Mouse (Mus musculus) natural killer cell, adult 2 months (primary cell): ENCODE measurements at regions not wholly inside any gene's neighbourhood (a gene's known extent, or its start where the extent isn't known, plus 50 kb on each side); places are given as distances from the start of the nearest gene placed in this dataset.
"Not testable (repeated sequence)": the region's sequence is repeated elsewhere in the genome, so short reads cannot be mapped to it uniquely, and the experiment has no call there.

Experiments
- DNase-seq, 2 experiments: peaks; one replicate each; pipeline ENCODE4 v3.0.0; 2022; ENCODE audit warnings: low spot score in 2 of 2

DNA sequence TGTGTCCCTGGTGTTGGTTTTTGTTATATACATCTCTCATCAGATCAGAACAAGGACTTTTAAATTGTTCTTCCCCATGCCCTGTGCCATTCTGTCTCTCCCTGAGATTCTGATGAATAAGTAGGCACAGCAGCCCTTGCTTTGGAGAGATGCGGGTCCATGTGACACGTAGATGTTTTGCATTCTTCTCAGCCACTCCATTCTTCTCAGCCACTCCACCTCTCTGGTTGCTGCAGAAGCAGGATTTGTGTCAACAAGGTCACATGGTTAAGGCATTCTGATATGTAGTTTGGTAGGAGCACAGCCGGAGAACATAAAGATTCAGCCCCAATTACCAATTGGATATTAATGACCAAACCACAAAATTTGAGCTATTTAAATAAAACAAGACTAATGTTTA, 177.2 kb downstream of the Lyplal1 start:
- no peak for DNase-seq

DNA sequence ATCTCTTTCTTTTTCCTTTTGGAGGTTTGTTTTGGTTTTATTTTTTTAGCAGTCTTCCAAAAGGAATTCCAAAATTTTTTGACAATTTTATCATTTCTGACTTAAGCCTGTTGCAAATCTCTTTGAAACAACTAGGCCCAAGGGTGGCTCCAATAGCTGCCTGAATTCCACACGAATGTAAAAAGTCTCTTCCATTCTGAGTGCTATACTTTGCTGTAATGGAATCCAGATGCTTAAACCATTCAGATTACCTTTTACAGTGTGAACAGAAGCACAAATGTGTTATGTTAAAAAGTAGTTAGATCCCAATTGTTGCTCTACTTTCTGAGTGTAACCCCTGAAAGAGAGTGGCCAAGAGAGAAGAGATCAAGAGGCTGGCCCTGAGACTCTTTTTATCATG, 176.6 kb downstream of the Lyplal1 start:
- DNase-seq = no peak

- no peak for DNase-seq
Observed at GRCm38 (mm10) chr1:185951163-185951562, 165.9 kb downstream of the Lyplal1 start.

DNA sequence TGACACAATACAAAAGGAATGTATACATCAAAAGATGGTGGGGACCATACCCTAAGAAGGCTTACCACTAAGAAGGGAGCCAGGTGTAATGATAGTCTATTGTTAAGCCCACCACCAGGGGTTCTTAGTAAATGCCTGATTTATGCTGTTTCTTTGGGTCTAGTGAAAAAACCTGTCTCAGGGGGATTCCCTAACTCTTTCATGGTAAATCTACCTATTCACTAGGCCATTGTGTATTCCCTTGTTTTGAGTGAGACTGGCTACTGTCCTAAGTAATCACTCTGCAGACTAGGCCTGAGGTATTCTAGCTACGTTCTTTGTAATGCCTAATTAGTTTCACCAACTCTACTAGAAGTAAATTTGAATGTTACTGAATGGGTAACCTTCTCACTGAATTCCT, 161.3 kb downstream of the Lyplal1 start:
- not testable (repeated sequence) for DNase-seq

- DNase-seq = no peak
Observed at GRCm38 (mm10) chr1:185957557-185957956, 159.6 kb downstream of the Lyplal1 start.

GRCm38 (mm10) chr1:185958276-185958675, 158.8 kb downstream of the Lyplal1 start:
- no peak for DNase-seq

GRCm38 (mm10) chr1:185962606-185963005, 154.5 kb downstream of the Lyplal1 start:
- DNase-seq = no peak

- no peak for DNase-seq
Observed at GRCm38 (mm10) chr1:185963773-185964172, 153.3 kb downstream of the Lyplal1 start.

DNA sequence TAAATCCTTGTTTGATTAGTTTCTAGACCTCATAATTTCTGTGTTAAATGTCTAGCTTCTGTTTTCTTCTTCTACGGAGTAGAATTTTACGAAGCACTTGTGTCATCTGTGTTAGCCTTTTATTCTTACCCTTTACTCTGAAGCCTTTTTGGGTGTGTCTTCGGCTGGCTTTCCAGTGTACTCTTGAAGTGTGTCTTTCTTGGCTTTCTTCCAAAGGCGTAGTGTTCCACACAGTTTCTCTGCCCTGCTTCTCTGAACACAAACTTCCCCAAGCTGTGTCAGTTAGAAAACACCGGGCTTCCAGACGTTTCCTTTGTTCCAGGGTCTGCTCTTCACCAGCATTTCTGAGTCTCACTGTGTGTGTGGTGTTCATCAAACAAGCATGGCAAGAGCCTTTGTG, 152.7 kb downstream of the Lyplal1 start:
- DNase-seq = no peak

GRCm38 (mm10) chr1:185967227-185967626, 149.9 kb downstream of the Lyplal1 start:
- no peak for DNase-seq

DNA sequence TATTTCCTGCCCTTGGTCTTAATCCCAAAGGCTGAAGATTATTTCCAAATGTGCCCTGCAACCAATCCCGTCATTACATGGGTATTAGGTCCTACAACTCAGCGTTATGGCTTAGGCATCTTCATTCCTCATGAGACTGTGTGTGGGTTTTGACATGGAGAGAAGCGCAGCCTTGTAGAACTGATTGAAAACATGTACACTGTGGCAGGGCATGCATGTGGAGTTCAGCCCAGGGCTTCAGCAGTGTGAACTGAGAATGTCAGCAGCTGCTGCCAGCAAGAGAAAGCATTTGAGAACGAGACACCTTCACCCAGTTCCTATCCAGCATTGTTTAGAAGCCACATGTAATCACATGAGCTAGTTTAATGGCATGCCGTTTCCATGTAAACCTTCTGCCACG, 149.3 kb downstream of the Lyplal1 start:
- DNase-seq = no peak

DNA sequence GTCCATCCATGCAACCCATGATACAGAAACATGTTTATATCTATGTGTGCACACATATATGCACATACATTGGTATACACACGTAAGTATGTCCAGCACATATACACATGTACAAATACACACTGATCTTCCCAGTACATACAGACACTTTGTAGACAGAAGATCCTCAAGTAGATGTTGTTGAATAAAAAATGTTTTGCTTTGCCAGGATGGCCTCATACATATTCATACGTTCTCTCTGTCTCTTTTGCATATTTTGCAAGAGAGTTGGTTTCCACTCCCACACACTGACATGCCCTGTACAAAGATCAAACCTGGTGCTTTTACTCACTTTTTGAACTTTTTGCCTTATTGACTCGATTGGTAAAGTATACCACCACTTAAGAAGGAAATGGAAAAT, 148.5 kb downstream of the Lyplal1 start:
- no peak for DNase-seq

- DNase-seq = no peak
Observed at GRCm38 (mm10) chr1:185969231-185969630, 147.9 kb downstream of the Lyplal1 start.

DNA sequence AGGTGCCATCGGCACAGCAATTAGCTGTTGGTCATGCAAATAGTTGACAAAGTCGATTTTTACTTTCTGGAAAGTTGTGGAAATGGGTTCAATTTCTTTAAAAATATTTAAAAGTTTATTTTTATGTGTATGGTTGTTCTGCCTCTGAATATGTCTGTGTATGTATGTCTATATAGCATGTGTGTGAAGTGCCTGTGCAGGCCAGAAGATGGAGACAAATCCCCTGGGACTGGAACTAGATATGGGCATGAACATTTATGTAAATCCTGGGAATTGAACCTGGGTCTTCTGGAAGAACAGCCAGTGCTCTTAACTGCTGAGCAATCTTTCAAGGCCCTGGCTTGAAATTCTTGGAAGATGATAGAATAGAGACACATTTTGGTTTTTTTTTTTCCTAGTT, 140.0 kb downstream of the Lyplal1 start:
- no peak for DNase-seq

DNA sequence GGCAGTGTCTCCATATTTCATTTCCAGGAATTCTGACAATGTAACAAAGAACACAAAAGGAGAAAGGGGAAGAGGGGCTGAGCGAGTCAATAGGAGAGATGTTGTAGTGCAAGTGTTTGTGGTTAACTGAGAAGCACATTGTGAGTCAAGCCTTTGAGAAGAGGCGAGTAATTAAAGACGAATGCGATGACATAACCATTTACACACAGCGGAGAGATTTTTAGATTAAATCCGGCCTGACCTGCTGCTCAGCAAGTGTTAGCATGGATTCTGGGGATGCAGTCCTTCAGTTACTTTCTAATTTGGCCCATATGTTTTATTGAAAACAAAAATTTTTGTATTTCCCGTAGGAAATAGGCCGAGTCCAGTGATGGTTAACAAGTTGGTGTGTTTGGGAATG, 127.7 kb downstream of the Lyplal1 start:
- DNase-seq = no peak

DNA sequence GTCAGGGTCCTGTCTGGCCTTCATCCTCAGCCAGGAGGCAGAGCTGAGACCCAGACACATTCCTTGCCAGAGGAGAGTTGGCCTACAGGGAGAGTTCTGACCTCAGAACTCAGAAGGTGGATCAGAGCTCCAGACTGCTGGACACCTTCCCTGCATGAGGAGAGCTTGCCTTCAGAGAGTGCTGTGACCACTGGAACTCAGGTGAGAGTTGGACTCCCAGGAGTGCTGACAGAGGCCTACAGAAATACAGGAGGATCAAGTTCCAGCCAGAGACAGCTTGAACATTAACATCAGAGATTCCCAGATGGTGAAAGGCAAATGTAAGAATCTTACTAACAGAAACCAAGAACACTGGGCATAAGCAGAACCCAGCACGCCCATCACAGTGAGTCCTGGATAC, 117.0 kb downstream of the Lyplal1 start:
- not testable (repeated sequence) for DNase-seq

DNA sequence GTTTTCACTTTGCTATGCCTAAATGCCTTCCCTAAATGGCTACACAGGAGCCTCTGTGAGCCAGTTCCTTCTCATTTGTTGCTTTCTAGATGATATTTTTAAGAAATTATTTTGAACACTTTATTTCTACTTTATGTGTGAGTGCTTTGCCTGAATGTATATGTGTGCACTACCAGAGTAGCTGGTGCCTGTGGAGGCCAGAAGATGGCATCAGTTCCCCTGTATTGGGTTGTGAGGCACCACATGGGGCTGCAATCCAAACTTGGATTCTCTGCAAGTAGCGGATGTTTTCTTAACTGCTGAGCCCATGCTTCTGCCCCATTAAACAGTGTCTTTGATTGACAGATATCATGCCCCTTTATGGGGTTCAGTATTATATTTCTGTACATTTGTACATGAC, 103.7 kb downstream of the Lyplal1 start:
- DNase-seq = no peak

GRCm38 (mm10) chr1:186014166-186014565, 102.9 kb downstream of the Lyplal1 start:
- DNase-seq = no peak

DNA sequence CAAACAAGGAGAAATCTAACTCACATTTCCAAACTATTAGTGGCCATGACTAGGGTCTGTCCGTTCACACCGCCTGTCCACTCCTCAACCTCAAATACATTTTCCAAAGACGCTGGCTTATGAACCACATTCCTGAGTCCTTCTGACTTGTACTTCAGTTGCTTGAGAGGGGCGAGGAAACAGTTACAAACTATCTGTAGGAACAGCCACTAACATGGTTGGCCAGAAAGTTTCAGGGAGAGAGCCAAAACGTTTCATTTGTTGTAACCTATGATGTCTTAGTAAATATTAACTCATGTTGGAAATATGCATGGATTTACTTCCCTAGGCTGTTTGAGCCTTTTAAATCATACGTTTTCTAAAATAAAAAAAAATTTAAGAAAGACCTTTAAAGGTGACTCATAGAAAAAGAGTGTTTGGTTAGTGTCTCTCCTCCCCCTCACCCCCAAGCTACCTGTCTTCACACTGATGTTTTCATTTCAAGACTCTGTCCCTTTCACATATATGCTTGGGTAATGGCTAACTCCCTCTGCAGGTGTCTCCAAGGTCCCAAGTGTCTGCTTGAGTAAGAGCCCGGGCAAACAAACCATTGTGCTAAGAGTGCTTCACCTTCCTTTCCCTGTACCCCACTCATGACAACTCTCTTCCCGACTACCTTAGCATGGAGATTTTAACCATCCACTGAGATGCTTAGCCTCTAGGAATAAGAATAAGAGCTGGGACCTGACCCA, 101.1 kb downstream of the Lyplal1 start:
- no peak for DNase-seq

GRCm38 (mm10) chr1:186017547-186017946, 99.6 kb downstream of the Lyplal1 start:
- no peak for DNase-seq

GRCm38 (mm10) chr1:186019511-186019910, 97.6 kb downstream of the Lyplal1 start:
- no peak for DNase-seq

GRCm38 (mm10) chr1:186031951-186032350, 85.2 kb downstream of the Lyplal1 start:
- no peak for DNase-seq

- DNase-seq = no peak
Observed at GRCm38 (mm10) chr1:186034443-186034842, 82.7 kb downstream of the Lyplal1 start.
